ENCODE assay signal across 11 mouse cellular contexts in the genomic region with DNA sequence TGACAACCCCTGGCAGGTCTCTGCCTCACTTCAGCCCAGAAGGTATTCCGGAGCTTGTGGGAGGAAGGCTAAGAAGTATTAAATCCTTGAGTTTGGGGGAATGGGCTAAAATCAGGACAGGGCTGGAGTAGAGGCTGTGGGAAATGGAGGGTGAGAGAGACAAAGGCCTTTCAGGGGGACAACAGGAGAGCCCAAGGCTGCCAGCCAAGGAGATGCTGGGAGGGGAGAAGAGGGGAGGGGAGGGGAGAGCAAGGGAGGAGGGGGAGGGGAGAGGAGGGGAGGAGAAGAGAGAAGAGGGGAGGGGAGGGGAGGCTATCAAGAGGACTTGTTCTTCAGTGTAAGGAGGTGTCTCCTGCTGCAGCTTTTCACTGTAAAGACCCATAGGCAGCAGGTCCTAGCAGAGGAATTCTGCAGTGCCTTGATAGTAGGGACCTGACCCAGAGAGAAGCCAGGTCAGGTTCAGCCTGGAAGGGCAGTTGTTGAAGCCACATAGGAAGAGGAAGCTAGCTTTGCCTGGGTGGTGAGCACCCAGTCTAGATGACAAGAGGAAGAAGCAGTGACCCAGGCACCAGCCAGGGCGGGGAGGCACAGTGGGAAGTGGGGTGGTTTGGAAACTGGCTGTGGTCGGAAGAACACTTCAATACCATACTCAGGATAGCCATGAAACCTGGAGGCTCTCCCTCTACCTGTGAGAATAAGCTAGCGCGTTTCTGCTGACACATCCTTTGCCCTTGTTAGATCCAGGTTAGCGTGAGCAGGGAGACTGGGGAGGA. TPM values are rescaled to one million over a fixed set of nuclear protein-coding genes. Genes with fewer than 3 reads are reported as not detected.
DNase-seq lines count a peak whose midpoint lies in the region; ATAC-seq lines count a peak whose summit lies in the region.
"Had no signal": no experiment of that assay in that cellular context is flagged by ENCODE, and none has a peak within 500 bp of the region (broad histone marks: within the 10 kb centered on the region; RNA-seq: fewer than 3 reads in every experiment).

No protein-coding gene starts in this region.

- no peaks in the 10 kb centered on the region for H3K27me3 ChIP-seq in embryonic facial prominence, embryonic 10.5 days (replicated peaks; ENCODE audit: low read depth, poor library complexity, severe bottlenecking)
- no peaks in the 10 kb centered on the region for H3K27me3 ChIP-seq in liver, embryonic 15.5 days
- H3K27me3 ChIP-seq in splenic B cell, adult 2 months (ENCODE audit: control insufficient read depth, insufficient read depth, low read length, poor library complexity, severe bottlenecking), result no peaks in the 10 kb centered on the region
- H3K27me3 ChIP-seq in intestine, embryonic 15.5 days (replicated peaks), result no peaks in the 10 kb centered on the region
- H3K27me3 ChIP-seq: embryonic facial prominence, embryonic 12.5 days had no signal

- H3K4me1 ChIP-seq in embryonic facial prominence, embryonic 10.5 days, result peaks cover 42% of the 10 kb centered on the region
- peaks cover 34% of the 10 kb centered on the region for H3K4me1 ChIP-seq in liver, embryonic 15.5 days (replicated peaks)
- H3K4me1 ChIP-seq in intestine, embryonic 15.5 days (replicated peaks), result peaks cover 12% of the 10 kb centered on the region

- WGBS in embryonic facial prominence, embryonic 10.5 days, result 85% methylated on average over 6 of the region's 6 CpGs
- WGBS in liver, embryonic 15.5 days (ENCODE audit: insufficient replicate concordance), result 51% methylated on average over 6 of the region's 6 CpGs
- 80% methylated on average over 6 of the region's 6 CpGs for WGBS in intestine, embryonic 15.5 days

- H3K9ac ChIP-seq in liver, embryonic 15.5 days, result no peak overlapping the region
- no peak overlapping the region for H3K9ac ChIP-seq in intestine, embryonic 15.5 days
- H3K9ac ChIP-seq: embryonic facial prominence, embryonic 12.5 days had no signal

- peak overlapping the region; percentile 27; the same call in 1 of the 2 replicates for H3K4me2 ChIP-seq in liver, embryonic 15.5 days
- no peak overlapping the region for H3K4me2 ChIP-seq in intestine, embryonic 15.5 days (replicated peaks)
- H3K4me2 ChIP-seq: embryonic facial prominence, embryonic 12.5 days had no signal

- peak; percentile 50 to 52 for DNase-seq in lung, postnatal 4 days
- DNase-seq in lung, postnatal 25 days (ENCODE audit: low spot score), result no peak
- peak; percentile 7 for DNase-seq in embryonic facial prominence, embryonic 10.5 days (ENCODE audit: low spot score)
- DNase-seq in splenic B cell, adult 2 months (ENCODE audit: low read depth, low spot score), result peak; percentile 82
- DNase-seq in cerebellum, postnatal 25 days, result no peak
- DNase-seq in adrenal gland, adult 2 months, result no peak

- ATAC-seq in liver, embryonic 15.5 days (ENCODE audit: insufficient read depth), result no peak
- no peak for ATAC-seq in intestine, embryonic 15.5 days

- H3K9me3 ChIP-seq in embryonic facial prominence, embryonic 10.5 days, result no peaks in the 10 kb centered on the region
- H3K9me3 ChIP-seq in liver, embryonic 15.5 days (replicated peaks), result no peaks in the 10 kb centered on the region
- H3K9me3 ChIP-seq in intestine, embryonic 15.5 days, result no peaks in the 10 kb centered on the region
- H3K9me3 ChIP-seq: embryonic facial prominence, embryonic 12.5 days had no signal

- H3K27ac ChIP-seq in embryonic facial prominence, embryonic 10.5 days (replicated peaks), result peak overlapping the region; percentile 59
- H3K27ac ChIP-seq in liver, embryonic 15.5 days (replicated peaks), result no peak overlapping the region
- no peak overlapping the region for H3K27ac ChIP-seq in intestine, embryonic 15.5 days
- H3K27ac ChIP-seq: embryonic facial prominence, embryonic 12.5 days; kidney, postnatal 0 days; macrophage had no signal

- H3K36me3 ChIP-seq in embryonic facial prominence, embryonic 10.5 days (replicated peaks), result peaks cover 20% of the 10 kb centered on the region
- H3K36me3 ChIP-seq in liver, embryonic 15.5 days (replicated peaks), result no peaks in the 10 kb centered on the region
- H3K36me3 ChIP-seq in splenic B cell, adult 2 months (ENCODE audit: control insufficient read depth, insufficient read depth, low read length, poor library complexity, severe bottlenecking), result no peaks in the 10 kb centered on the region; the same call in 1 of the 2 replicates
- H3K36me3 ChIP-seq in intestine, embryonic 15.5 days, result no peaks in the 10 kb centered on the region
- H3K36me3 ChIP-seq: embryonic facial prominence, embryonic 12.5 days had no signal

- H3K4me3 ChIP-seq in embryonic facial prominence, embryonic 10.5 days, result no peak overlapping the region
- no peak overlapping the region for H3K4me3 ChIP-seq in liver, embryonic 15.5 days (replicated peaks)
- no peak overlapping the region for H3K4me3 ChIP-seq in intestine, embryonic 15.5 days (replicated peaks)
- H3K4me3 ChIP-seq: embryonic facial prominence, embryonic 12.5 days had no signal

RNA-seq across cellular contexts. Expression of a gene that starts 7.0 kb away (rescaled TPM):
- polyA plus RNA-seq in embryonic facial prominence, embryonic 10.5 days (2016; fragmentation: Nextera tagmentation; extraction: Ambion mirVana), result 11.8 and 15.0 TPM in 2 replicates
- 4.9 and 5.7 TPM in 2 replicates for polyA plus RNA-seq in liver, embryonic 15.5 days (2015; fragmentation: Nextera tagmentation; extraction: Ambion mirVana)
- 10 to 100 TPM; 51.5 to 80.5 TPM for total RNA-seq in adrenal gland, adult 2 months (2021)
- polyA plus RNA-seq in adrenal gland, adult 2 months (2012; rRNA removed), result 25.3 and 32.6 TPM in 2 replicates
- polyA plus RNA-seq in intestine, embryonic 15.5 days (2015; fragmentation: Nextera tagmentation; extraction: Ambion mirVana), result 21.2 and 21.4 TPM in 2 replicates

Comparison
In these comparisons a context has a peak if more than half of its experiments do, and no peak if none do; other contexts are left out.
1. DNase-seq: peak in lung, postnatal 4 days (2 of 2), embryonic facial prominence, embryonic 10.5 days (single experiment) and splenic B cell, adult 2 months (single experiment); none in lung, postnatal 25 days (single experiment), cerebellum, postnatal 25 days (0 of 2) and adrenal gland, adult 2 months (single experiment).